Mouse (Mus musculus): ENCODE measurements at regions not wholly inside any gene's neighbourhood (a gene's known extent, or its start where the extent isn't known, plus 50 kb on each side); places are given as distances from the start of the nearest gene placed in this dataset.

- DNase-seq = no peak
Observed at GRCm38 (mm10) chrX:70261360-70261759, 103.5 kb downstream of the Ids start.

- DNase-seq = no peak
Observed at GRCm38 (mm10) chrX:70216011-70216410, 148.9 kb downstream of the Ids start.

GRCm38 (mm10) chrX:70184427-70185090 is 180.3 kb downstream of the Ids start:
- no peak for DNase-seq

- DNase-seq = no peak
Observed at GRCm38 (mm10) chrX:70169737-70170136, 195.1 kb downstream of the Ids start.

- DNase-seq = peak; percentile 7
Observed at GRCm38 (mm10) chrX:70161011-70161410, 203.9 kb downstream of the Ids start.
